Mouse (Mus musculus) testis, adult 2 months (tissue): ENCODE measurements around the gene Vipr2.

ENCODE experiments used
- CTCF ChIP-seq: fragments of 200-500 bp; IDR thresholded peaks from 2 replicates; pipeline ENCODE4 v1.5.1; 2012; ENCODE audit warnings: low read depth, mild to moderate bottlenecking, inconsistent platforms, low read length, moderate library complexity; ENCODE audit not compliant: control insufficient read depth, insufficient read depth, insufficient replicate concordance
- POLR2A ChIP-seq: fragments of 200-500 bp; IDR thresholded peaks from 2 replicates; pipeline ENCODE4 v1.6.1; 2012; ENCODE audit warnings: low read depth, mild to moderate bottlenecking, inconsistent platforms, low read length, moderate library complexity; ENCODE audit not compliant: control insufficient read depth

DNA sequence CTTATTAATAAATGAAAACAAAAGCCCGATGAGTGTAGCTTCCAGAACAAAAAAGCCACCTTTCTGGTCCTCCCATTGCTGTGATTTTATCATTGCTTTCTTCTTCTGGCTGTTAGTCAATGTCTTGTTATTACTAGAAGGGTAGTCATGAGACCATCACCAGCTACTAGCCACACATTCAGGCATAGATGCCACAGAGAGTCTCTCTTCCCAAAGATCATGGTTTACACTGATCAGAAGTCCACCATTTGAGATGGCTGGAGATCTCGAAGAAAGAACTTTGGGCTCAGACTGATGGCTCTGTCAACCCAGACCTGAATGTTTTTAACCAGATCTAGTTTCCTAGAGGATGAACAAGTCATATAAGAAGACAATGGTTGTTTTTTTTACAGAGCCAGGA is 38.3 kb downstream of the Vipr2 start:
- TF ChIP-seq CTCF = no peak
- no peak for TF ChIP-seq POLR2A
